Mouse (Mus musculus) mature B cell (primary cell): ENCODE data around the gene Gstp1.
"Not testable (repeated sequence)": the region's sequence is repeated elsewhere in the genome, so short reads cannot be mapped to it uniquely, and the experiment has no call there.

Experiments used
- in situ Hi-C: fragments of 300-500 bp; cut with MboI; formaldehyde crosslinking; loops from 2 replicates; pipeline ENCODE4 v1.14.3; 2019

The Gstp1 gene

DNA sequence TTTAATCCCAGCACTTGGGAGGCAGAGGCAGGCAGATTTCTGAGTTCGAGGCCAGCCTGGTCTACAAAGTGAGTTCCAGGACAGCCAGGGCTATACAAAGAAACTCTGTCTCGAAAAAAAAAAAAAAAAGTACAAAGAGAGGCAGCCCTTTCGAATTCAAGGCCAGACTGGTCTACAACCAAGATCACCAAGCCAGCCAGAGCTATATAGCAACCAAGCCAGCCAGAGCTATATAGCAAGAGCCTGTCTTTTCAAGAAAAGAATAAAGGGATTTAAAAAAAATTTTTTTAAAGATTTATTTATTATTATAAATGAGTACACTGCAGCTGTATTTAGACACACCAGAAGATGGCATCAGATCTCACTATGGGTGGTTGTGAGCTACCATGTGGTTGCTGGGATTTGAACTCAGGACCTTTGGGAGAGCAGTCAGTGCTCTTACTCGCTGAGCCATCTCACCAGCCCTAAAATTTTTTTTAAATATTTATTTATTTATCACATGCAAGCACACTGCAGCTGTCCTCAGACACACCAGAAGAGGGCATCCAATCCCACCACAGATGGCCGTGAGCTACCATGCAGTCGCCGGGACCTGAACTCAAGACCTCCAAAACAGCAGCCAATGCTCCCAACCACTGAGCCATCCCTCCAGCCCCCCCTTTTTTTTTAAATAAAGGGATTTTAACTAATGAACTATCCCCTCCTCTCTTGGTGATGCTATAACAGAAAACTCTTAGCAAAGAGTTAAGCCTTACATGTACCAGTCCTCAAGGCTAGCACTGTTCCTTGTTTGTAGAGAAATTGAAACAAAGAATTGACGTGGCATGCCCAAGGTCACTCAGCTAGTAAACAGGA, 22.5 kb upstream of the Gstp1 start:
- in situ Hi-C loops, result not testable (repeated sequence)

DNA sequence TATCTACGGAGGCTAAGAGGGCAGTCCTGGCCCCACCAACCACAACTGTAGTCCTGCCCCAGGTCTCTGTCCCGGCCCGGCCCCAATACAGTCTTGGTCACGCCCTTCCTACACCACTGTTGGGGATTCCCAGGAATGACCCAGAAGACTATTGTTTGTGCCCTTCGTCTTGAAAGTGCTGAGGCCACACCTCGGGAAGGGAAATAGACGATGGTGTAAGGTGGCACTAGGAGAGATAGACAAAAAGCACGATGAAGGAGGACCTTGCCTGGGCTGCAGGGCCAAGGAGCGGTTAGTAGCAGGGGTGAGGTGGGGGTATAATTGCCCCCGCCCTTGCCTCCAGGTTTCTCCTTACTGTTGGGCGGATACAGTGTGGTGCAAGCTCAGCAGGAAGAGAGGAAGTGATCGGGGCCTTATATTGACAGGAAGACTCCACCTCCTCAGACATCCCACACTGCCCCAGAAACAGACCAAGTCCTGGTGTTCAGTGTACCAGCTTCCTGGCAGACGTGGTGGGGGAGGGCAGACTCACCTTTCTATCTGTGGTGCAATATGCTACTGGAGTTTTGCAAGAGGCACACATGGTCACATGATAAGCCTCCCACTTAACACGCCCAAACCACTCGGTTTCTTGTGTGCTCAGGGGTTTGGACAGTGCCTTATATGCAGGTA, 21.4 kb upstream of the Gstp1 start, which contains the start of gene Gstp3:
Gene Gstp3, minus strand, starts transcription at position 501 of the 672 bp plus-strand sequence.
- in situ Hi-C loops, result no loop called here

DNA sequence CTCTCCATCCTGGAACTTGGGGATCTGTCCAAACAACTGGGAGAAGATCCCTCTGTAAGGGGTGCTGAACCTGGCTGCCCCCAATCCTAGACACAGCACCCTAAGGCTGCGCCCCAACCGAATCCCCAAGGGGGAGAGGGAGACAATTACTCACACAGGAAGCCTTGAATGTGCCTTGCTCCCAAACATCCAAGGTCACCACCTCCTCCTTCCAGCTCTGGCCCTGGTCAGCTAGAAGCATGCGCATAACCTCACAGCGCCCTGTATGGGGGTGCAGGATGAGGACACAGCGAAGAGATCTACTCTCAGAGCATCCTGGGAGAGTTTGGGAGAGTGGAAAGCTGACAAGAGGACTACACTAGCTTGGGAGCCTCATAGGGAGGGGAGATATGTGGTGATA, 20.8 kb upstream of the Gstp1 start:
- in situ Hi-C loops, result no loop called here

DNA sequence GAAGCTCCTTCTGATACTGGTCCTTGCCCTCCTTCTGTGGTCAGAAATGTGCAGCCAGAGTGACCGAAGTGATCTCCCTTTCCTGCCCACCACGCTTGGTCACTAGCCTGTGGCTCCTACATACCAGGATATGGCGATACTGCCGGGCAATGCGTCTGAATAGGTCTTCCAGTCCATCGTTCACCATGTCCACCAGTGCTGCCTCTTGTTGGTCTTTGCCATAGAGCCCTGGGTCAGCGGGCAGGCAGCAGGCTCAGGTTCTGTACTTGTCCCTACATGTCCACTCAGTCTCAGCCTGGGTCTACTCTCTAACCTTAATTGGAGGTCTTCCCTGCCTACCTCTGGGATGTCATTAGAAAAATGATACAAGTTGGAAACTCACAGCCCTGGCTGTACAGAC, 20.2 kb upstream of the Gstp1 start:
- in situ Hi-C loops, result no loop called here

- in situ Hi-C loops, result no loop called here
Observed at GRCm38 (mm10) chr19:4057389-4057788, 19.6 kb upstream of the Gstp1 start.

- in situ Hi-C loops, result no loop called here
Observed at GRCm38 (mm10) chr19:4056727-4057126, 18.9 kb upstream of the Gstp1 start.

DNA sequence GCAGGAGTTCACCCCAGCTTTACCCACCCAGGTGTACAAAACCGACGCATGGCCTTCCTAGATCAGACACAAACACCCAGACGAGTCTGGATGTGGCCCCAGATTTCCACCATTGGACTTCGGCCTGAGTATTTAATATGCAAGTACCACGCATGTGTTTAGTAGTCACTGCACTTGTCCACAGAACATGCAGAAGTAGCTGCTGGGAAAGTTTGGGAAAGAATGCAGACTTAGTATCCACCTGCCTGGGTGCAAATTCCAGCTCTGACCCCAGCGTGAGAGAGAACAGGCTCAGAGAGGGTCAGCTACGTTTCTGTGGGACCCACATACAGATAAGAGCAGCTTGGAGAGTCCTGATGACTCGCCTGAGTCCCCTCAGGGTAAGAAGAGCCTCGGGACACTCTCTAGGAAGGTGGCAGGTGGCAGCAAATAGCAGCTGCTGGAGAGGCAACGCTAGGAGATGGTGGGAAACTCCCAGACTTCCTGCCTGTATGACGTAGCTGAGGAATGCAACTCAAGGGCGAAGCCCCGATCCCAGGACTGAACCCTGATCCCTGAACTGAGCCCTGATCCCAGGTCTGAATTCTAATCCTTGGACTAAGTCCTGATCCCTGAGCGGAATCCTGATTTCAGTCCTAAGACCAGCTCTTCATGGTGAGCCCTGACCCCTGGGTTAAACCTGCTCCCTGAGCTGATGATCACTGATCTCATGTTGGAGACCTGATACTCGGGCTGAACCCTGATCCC, 18.3 kb upstream of the Gstp1 start:
- in situ Hi-C loops, result no loop called here

GRCm38 (mm10) chr19:4055216-4055946, 17.6 kb upstream of the Gstp1 start:
- in situ Hi-C loops, result no loop called here

- in situ Hi-C loops, result no loop called here
Observed at GRCm38 (mm10) chr19:4054613-4055012, 16.8 kb upstream of the Gstp1 start.

GRCm38 (mm10) chr19:4052516-4053030, 14.8 kb upstream of the Gstp1 start:
- in situ Hi-C loops, result no loop called here

- in situ Hi-C loops, result no loop called here
Observed at GRCm38 (mm10) chr19:4051741-4052515, 14.1 kb upstream of the Gstp1 start.

DNA sequence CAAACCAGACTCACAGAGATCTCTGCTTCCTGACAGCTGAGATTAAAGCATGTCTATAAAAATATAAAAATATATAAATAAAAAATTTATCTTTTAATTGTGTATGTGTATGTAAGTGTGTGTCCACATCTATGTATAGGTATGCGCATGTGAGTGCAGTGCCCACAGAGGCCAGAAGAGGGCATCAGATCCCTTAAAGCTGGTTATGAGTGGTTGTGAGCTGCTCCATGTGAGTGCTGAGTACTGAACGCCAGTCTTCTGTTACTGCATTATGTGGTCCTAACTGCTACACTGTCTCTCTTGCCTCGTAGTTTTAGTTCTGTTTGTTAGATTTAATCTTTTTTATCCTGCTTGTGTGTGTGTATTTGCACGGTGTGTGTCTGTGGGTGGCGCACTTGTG, 13.2 kb upstream of the Gstp1 start:
- in situ Hi-C loops, result no loop called here

- in situ Hi-C loops, result not testable (repeated sequence)
Observed at GRCm38 (mm10) chr19:4049069-4049468, 11.3 kb upstream of the Gstp1 start.

- in situ Hi-C loops, result no loop called here
Observed at GRCm38 (mm10) chr19:4047859-4048258, 10.1 kb upstream of the Gstp1 start.

- in situ Hi-C loops, result no loop called here
Observed at GRCm38 (mm10) chr19:4046866-4047254, 9.1 kb upstream of the Gstp1 start.

DNA sequence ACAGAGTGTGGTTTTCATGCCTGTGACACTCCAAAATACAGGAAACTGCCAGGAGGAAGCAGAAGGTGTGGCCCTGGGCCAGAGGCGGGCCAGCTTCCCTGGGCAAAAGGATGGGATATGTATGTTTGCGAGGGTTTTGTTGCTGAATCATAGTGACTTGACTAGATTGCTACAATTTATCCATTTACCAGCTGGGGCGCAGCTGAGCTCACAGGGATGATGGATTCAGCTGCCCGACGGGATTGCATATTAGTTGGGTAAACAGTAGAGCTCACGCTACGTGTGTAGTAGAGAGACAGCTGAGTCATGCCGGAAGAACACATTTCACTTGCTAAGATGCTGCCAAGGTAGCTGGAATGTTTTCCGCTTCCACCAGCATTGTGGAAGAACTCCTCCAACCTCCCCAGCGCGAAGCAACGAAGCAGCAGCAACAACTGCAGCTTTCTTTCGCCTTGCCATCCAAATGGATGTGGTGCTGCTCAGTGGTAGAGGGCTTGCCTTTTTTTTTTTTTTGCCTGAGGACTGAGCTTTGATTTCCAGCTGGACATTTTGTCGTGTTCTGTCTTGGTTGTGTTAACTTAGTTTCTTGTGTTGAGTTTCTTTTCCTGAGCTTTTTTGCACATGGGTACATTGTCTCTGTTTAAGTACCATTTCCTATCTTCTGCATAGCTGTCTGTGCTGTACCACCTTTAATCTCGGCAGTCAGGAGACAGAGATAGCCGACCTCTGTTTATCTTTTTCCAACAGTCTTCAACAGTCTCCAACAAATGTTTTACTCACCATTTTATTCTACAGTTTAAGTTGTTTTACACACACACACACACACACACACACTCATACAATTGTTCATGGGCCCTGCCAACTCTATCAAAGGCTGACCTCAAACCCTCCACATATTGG, 8.4 kb upstream of the Gstp1 start, which contains the start of gene Gstp2:
Gene Gstp2, minus strand, starts transcription at position 58 of the 900 bp plus-strand sequence.
- in situ Hi-C loops, result no loop called here

DNA sequence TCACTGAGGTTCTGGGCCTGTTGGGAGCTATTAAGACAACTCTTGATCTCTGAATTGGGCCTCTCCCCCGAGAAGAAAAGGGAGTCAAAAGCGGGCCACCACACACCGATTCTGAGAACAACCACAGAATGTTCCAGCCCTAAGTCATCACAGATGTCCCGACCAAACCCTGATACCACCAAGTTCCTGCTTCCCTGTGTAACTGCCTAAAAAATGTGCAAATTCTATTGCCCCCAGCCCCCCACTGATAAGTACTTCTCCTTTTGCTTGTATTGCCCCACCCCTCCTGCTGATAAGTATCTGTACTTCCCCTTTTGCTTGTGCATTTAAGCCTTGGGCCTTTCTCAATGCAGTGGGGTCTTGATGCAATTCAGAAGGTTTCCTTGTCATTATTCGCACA, 6.3 kb upstream of the Gstp1 start:
- in situ Hi-C loops, result not testable (repeated sequence)

DNA sequence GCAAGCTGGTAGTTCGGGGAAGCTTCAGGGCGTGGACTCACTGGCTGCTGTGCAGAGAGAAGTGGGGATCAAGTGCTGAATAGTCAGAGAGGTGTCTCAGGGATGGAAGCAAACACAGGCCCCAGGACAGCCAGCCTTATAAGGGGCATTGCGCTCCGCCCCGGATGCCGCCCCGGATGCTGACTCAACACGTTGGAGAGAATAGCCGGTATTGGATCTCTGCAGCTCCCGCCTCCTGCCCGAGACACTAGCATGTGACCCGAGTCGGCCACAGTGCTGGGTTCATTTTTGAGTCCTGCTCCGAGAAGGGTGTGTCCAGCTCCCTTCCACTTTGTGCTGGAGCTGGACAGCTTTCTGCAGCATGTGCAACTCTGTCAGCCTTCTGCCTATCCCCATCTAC, 4.3 kb upstream of the Gstp1 start:
- in situ Hi-C loops, result no loop called here

GRCm38 (mm10) chr19:4041500-4041899, 3.7 kb upstream of the Gstp1 start:
- in situ Hi-C loops, result not testable (repeated sequence)

- in situ Hi-C loops, result not testable (repeated sequence)
Observed at GRCm38 (mm10) chr19:4040941-4041340, 3.2 kb upstream of the Gstp1 start.
